Mouse (Mus musculus): ENCODE measurements around the gene Xlr4c. TPM values are rescaled to one million over a fixed set of nuclear protein-coding genes. Genes with fewer than 3 reads are reported as not detected.

Gene Xlr4c
- total and polyA plus RNA-seq, 2 experiments from 2014 or later, result not detected

Other genes starting within 250 kb of the Xlr4c start
- gene Pnma5, start 206.0 kb downstream of the Xlr4c start, total RNA-seq (2014; rRNA removed), result 0.08 and 0.67 TPM in 2 replicates
- 0.14 and 0.22 TPM in 2 replicates for gene Pnma5, start 206.0 kb downstream of the Xlr4c start, polyA plus RNA-seq (2015; fragmentation: Nextera tagmentation; extraction: Ambion mirVana)
- 15.0 and 19.8 TPM in 2 replicates for gene Pnma3, start 178.3 kb downstream of the Xlr4c start, total RNA-seq (2014; rRNA removed)
- gene Pnma3, start 178.3 kb downstream of the Xlr4c start, polyA plus RNA-seq (2015; fragmentation: Nextera tagmentation; extraction: Ambion mirVana), result 2.4 and 3.4 TPM in 2 replicates
- gene Xlr4a, start 160.7 kb downstream of the Xlr4c start, total RNA-seq (2014; rRNA removed), result not detected in 2 replicates
- gene Xlr4a, start 160.7 kb downstream of the Xlr4c start, polyA plus RNA-seq (2015; fragmentation: Nextera tagmentation; extraction: Ambion mirVana), result 0.54 TPM in 1 of 2 replicates, not detected in the other
- gene Xlr3a, start 146.0 kb downstream of the Xlr4c start, total RNA-seq (2014; rRNA removed), result 2.3 and 2.7 TPM in 2 replicates
- gene Xlr3a, start 146.0 kb downstream of the Xlr4c start, polyA plus RNA-seq (2015; fragmentation: Nextera tagmentation; extraction: Ambion mirVana), result 1.7 and 1.9 TPM in 2 replicates
- gene Gm14685, start 126.1 kb downstream of the Xlr4c start, total RNA-seq (2014; rRNA removed), result 0.77 and 2.0 TPM in 2 replicates
- 0.73 and 0.77 TPM in 2 replicates for gene Gm14685, start 126.1 kb downstream of the Xlr4c start, polyA plus RNA-seq (2015; fragmentation: Nextera tagmentation; extraction: Ambion mirVana)
- gene Xlr5b, start 94.3 kb downstream of the Xlr4c start, total RNA-seq (2014; rRNA removed), result not detected in 2 replicates
- not detected in 2 replicates for gene Xlr5b, start 94.3 kb downstream of the Xlr4c start, polyA plus RNA-seq (2015; fragmentation: Nextera tagmentation; extraction: Ambion mirVana)
- gene DXBay18, start 93.7 kb downstream of the Xlr4c start, total RNA-seq (2014; rRNA removed), result 0.95 and 1.3 TPM in 2 replicates
- gene DXBay18, start 93.7 kb downstream of the Xlr4c start, polyA plus RNA-seq (2015; fragmentation: Nextera tagmentation; extraction: Ambion mirVana), result 0.30 and 0.99 TPM in 2 replicates
- gene Spin2d, start 66.1 kb downstream of the Xlr4c start, total RNA-seq (2014; rRNA removed), result not detected in 2 replicates
- not detected in 2 replicates for gene Spin2d, start 66.1 kb downstream of the Xlr4c start, polyA plus RNA-seq (2015; fragmentation: Nextera tagmentation; extraction: Ambion mirVana)
- gene Xlr3b, start 50.9 kb downstream of the Xlr4c start, total RNA-seq (2014; rRNA removed), result 4.9 and 5.3 TPM in 2 replicates
- gene Xlr3b, start 50.9 kb downstream of the Xlr4c start, polyA plus RNA-seq (2015; fragmentation: Nextera tagmentation; extraction: Ambion mirVana), result 5.1 and 10.8 TPM in 2 replicates
- gene Xlr4b, start 28.8 kb downstream of the Xlr4c start, total RNA-seq (2014; rRNA removed), result 0.31 TPM in 1 of 2 replicates, not detected in the other
- gene Xlr4b, start 28.8 kb downstream of the Xlr4c start, polyA plus RNA-seq (2015; fragmentation: Nextera tagmentation; extraction: Ambion mirVana), result 0.17 and 0.79 TPM in 2 replicates
- gene F8a, start 14.8 kb downstream of the Xlr4c start, total RNA-seq (2014; rRNA removed), result 20.5 and 23.7 TPM in 2 replicates
- 33.0 and 34.3 TPM in 2 replicates for gene F8a, start 14.8 kb downstream of the Xlr4c start, polyA plus RNA-seq (2015; fragmentation: Nextera tagmentation; extraction: Ambion mirVana)
- gene Xlr3c, start 22.3 kb upstream of the Xlr4c start, total RNA-seq (2014; rRNA removed), result not detected in 2 replicates
- 0.11 TPM in 1 of 2 replicates, not detected in the other for gene Xlr3c, start 22.3 kb upstream of the Xlr4c start, polyA plus RNA-seq (2015; fragmentation: Nextera tagmentation; extraction: Ambion mirVana)
- not detected in 2 replicates for gene Xlr5a, start 49.8 kb upstream of the Xlr4c start, total RNA-seq (2014; rRNA removed)
- not detected in 2 replicates for gene Xlr5a, start 49.8 kb upstream of the Xlr4c start, polyA plus RNA-seq (2015; fragmentation: Nextera tagmentation; extraction: Ambion mirVana)
- not detected in 2 replicates for gene Xlr5c, start 49.8 kb upstream of the Xlr4c start, total RNA-seq (2014; rRNA removed)
- gene Xlr5c, start 49.8 kb upstream of the Xlr4c start, polyA plus RNA-seq (2015; fragmentation: Nextera tagmentation; extraction: Ambion mirVana), result not detected in 2 replicates
- not detected in 2 replicates for gene Gm45015, start 93.7 kb upstream of the Xlr4c start, total RNA-seq (2014; rRNA removed)
- gene Gm45015, start 93.7 kb upstream of the Xlr4c start, polyA plus RNA-seq (2015; fragmentation: Nextera tagmentation; extraction: Ambion mirVana), result not detected in 2 replicates
- 24.6 and 32.3 TPM in 2 replicates for gene Zfp275, start 99.5 kb upstream of the Xlr4c start, total RNA-seq (2014; rRNA removed)
- gene Zfp275, start 99.5 kb upstream of the Xlr4c start, polyA plus RNA-seq (2015; fragmentation: Nextera tagmentation; extraction: Ambion mirVana), result 3.7 and 5.2 TPM in 2 replicates
- gene Gm18336, start 155.6 kb upstream of the Xlr4c start, total RNA-seq (2014; rRNA removed), result 0.19 TPM in 1 of 2 replicates, not detected in the other
- gene Gm18336, start 155.6 kb upstream of the Xlr4c start, polyA plus RNA-seq (2015; fragmentation: Nextera tagmentation; extraction: Ambion mirVana), result 0.07 TPM in 1 of 2 replicates, not detected in the other
- gene Zfp92, start 168.0 kb upstream of the Xlr4c start, total RNA-seq (2014; rRNA removed), result 2.3 and 4.0 TPM in 2 replicates
- gene Zfp92, start 168.0 kb upstream of the Xlr4c start, polyA plus RNA-seq (2015; fragmentation: Nextera tagmentation; extraction: Ambion mirVana), result 0.54 and 0.80 TPM in 2 replicates
- not detected in 2 replicates for gene Trex2, start 192.2 kb upstream of the Xlr4c start, total RNA-seq (2014; rRNA removed)
- gene Trex2, start 192.2 kb upstream of the Xlr4c start, polyA plus RNA-seq (2015; fragmentation: Nextera tagmentation; extraction: Ambion mirVana), result not detected in 2 replicates
- gene Haus7, start 215.9 kb upstream of the Xlr4c start, total RNA-seq (2014; rRNA removed), result 25.3 and 33.2 TPM in 2 replicates
- 50.3 and 60.8 TPM in 2 replicates for gene Haus7, start 215.9 kb upstream of the Xlr4c start, polyA plus RNA-seq (2015; fragmentation: Nextera tagmentation; extraction: Ambion mirVana)
- gene Bgn, start 240.5 kb upstream of the Xlr4c start, total RNA-seq (2014; rRNA removed), result 24.8 and 39.7 TPM in 2 replicates
- gene Bgn, start 240.5 kb upstream of the Xlr4c start, polyA plus RNA-seq (2015; fragmentation: Nextera tagmentation; extraction: Ambion mirVana), result 17.7 and 18.3 TPM in 2 replicates

Measured in forebrain, postnatal 0 days (tissue).